Mouse (Mus musculus) left cerebral cortex, postnatal 10 days (tissue): ENCODE measurements around the gene Rad51b. TPM values are rescaled to one million over a fixed set of nuclear protein-coding genes. Genes with fewer than 3 reads are reported as not detected.

ENCODE experiments used
- DNase-seq, 2 experiments: peaks; one replicate each; pipeline ENCODE4 v3.0.0; 2021 to 2022; ENCODE audit warnings: low spot score in 2 of 2, mixed read lengths in 1 of 2; ENCODE audit errors: extremely low spot score in 1 of 2
- intact Hi-C: fragments of 180-260 bp; cut with DNase I; formaldehyde crosslinking; loops from one replicate; pipeline ENCODE4 v1.15.1; 2025
- total RNA-seq, 2 experiments: library from RNA; stranded (reverse); gene quantifications; 2 replicates each; pipeline ENCODE4 v1.2.3; 2021

Rad51b gene
- total RNA-seq, 2 experiments from 2014 or later, result 0.43 to 0.71 TPM

DNA sequence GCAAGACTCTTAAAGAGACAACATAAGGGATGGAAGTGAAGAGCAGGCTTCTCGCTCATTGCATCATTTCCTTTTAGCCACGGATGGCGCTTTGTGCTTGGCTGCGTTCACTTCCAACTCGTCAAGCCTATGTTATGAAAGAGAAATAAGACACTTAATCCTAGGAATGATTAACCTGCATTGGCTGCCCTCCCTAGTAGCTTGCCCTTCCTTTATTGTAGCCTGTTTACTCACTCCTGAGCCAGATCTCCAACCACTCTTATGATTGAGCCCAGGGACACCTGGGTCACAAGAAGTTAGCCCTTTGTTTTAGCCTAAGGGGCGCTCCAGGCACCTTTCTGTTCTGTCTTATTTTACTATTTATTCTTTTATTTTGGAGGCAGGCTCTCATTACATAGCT is 244.5 kb downstream of the Rad51b start:
- intact Hi-C loops, result no loop called here
- no peak for DNase-seq

DNA sequence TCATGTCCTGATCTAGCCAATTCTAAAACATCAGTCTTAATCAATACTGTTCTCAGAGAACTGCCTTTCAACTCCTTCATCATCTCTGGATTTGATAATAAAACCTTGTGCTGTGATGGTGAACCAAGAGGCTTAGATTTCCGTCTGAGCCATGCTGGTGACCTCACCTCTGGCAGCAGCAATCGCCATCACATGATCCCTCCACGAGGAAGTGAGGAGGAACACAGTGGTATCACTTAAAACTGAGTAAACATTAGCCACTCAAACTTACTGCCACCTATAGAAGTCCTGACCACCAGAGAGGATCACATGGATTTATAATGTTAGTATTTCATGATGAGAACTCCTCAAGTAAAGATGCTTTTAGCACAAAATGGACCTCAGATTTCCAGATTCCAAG is 248.0 kb downstream of the Rad51b start:
- intact Hi-C loops, result no loop called here
- DNase-seq, result no peak

DNA sequence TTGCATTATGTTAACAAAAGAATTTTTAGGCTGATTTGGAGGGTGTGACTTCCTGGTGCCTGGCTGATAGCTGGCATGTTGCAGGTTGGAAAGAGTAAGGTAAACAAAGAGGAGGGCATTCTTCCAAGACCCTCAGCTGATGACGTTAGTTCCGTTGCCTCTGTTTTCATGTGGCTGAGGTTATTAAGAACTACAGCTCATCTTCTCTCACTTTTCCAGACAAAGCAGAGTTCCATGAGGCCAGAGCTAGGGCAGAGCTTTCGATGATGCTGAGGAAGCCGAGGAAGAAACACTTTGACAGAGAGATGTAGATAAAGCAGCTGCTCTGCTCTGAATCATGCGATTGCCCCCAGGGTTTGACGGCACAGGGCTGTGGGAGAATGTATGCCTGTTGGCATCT is 250.5 kb downstream of the Rad51b start:
- DNase-seq, result no peak
- intact Hi-C loops, result no loop called here

DNA sequence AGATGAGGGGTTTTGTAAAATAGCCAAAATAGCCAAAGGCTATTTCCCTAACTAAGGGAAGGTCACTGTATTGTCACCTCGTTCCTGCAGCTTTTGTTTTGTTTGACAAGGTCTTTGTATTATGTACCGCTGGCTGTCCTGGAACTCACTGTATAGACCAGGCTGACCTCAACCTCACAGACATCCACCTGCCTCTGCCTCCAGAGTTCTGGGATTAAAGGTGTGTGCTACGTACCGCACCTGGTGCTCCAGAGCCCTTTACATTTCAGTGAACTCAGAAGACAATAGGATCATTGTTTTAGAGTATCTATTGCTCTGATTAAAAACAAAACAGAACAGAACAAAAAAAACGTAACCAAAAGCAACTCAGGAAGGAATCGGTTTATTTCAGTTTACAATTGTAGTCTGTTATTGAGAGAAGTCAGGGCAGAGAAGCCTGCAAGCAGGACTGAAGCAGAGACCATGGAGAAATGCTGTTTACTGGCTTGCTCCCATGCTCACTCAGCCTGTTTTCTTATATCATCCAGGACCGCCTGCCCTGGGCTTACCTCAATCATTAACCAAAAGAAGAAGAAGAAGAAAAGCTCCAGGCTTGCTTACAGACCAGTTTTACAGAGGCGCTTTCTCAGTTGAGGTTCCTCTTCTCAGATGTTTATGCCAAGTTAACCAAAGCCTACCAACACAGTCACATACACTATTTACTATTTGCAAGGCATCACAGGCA is 251.7 kb downstream of the Rad51b start:
- intact Hi-C loops, result no loop called here
- no peak for DNase-seq

DNA sequence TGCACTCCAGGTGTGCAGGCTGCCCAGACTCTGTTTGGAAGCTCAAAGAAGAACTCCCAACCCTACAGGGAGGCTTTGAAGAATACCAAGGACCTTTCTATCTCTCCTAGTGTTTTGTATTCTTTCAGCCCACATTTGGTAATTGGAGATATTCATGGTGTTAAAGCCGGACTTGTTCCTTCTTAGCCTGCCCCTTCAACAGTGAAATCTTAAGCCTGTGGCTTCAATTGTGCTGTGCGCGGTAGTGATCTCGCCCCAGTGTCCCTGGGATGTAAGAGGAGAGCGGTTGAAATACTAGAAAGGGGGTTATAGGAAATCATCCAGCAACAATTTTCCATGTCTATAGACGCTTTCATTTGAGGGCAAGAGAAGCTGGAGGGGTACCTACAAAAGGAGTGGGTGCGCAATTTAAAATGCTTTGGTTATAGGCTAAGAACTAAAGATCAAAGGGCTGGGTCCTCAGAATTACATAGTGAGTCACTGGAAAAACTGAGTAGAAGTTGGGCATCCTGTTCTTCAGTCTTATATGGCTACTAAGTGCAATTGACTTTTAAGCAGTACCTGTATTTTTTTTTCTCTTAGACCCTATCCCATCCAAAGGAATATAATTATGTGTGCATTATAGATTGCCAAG is 253.1 kb downstream of the Rad51b start:
- no peak for DNase-seq
- intact Hi-C loops, result no loop called here

DNA sequence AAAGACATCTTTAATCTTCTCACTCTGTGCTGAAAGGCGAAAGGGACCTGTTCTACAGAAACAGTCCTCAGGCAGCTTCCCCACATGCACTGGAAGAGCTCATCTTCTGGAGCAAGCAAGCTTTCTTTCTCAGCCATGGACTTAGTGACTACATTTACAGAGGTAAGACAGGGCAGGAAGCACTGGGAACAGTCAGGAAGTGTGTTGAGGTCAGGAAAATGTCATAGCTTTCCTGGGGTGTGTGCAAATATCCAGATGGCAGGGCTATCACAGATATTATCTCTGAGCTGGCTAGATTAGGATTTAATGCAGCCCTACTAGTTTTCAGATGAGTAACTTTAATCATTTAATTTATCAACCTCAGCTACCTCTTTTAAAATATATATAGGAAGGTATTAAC is 254.2 kb downstream of the Rad51b start:
- intact Hi-C loops, result no loop called here
- DNase-seq, result no peak

DNA sequence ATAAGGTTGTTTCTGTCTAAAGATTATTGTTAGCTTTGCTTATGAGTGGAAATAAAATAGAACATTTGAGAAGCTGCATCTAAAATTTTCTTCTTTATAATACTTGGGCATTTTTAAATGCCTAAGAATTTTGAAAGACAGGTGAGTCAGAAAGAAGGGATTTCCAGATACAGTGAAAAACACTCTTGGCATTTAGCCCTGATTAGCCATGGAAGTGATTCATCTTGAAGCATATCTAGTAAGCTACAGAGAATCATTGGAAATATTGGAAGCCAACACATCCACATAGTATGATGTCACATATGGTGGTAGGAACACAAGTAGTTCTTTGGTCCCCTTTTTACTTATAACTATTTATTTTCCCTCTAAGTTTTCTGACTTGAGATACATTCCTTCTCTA is 256.0 kb downstream of the Rad51b start:
- intact Hi-C loops, result no loop called here
- no peak for DNase-seq

DNA sequence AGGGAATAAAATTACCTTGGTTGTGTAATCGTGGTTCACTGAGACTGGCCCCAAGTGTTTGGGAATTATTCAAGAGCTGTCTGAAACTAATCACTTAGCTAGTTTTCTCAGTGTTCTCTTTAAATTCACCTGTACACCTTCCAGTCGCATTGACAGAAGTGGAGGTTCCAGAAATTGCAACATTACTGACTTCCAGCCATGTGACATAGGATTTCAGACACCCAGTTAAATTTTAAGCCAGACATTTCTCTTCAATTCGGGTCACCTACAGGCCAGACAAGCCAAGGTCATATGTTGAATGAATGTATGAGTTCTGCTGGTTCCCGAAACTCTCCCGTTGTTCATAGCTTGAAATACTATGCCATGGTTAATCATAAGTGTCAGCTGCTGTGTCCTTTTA is 260.8 kb downstream of the Rad51b start:
- intact Hi-C loops, result no loop called here
- DNase-seq, result no peak

DNA sequence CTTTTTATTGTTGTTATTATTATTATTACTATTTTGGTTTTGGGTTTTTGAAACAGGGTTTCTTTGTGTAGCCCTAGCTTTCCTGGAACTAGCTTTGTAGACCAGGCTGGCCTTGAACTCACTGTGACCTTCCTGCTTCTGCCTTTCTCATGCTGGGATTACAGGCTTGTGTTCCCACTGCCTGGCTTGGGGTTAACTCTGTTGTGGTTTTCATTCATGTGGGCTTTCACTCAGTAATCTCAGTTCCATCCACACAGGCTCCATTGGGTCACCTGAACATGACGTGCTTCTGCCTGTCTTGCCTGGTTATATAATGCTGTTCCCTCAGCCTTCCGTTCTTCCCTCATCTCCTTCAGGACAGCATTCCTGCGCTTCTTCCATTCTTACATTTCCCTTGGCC is 261.6 kb downstream of the Rad51b start:
- intact Hi-C loops, result no loop called here
- DNase-seq, result no peak

DNA sequence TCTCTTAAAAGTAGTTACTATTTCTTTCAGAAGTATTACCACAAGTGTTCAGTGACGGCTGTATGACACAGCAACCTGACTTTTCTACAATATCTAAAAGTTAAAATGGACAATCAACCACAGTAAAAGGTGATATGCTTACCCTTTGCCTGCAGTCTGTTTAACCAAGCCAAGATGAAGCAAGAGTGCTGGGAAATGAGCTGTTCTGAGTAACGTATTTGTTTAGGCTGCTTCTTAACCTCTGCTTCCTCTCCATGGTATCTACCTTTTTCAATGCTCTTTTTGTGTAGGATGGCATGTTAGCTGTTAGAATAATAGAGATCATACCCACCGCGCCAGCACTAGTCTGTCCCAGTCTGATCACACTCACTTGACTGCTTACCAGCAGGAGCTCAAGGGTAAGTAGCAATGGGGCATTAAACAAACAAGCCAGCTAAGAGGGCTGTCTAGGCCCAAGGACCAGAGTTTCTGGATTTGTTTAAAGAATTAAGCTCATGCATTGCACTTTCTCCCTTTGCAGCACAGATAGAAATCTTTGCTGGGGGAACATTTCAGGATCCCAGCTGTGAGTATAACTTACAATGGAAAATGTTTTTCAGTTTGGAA is 262.4 kb downstream of the Rad51b start:
- DNase-seq, result no peak
- intact Hi-C loops, result no loop called here

DNA sequence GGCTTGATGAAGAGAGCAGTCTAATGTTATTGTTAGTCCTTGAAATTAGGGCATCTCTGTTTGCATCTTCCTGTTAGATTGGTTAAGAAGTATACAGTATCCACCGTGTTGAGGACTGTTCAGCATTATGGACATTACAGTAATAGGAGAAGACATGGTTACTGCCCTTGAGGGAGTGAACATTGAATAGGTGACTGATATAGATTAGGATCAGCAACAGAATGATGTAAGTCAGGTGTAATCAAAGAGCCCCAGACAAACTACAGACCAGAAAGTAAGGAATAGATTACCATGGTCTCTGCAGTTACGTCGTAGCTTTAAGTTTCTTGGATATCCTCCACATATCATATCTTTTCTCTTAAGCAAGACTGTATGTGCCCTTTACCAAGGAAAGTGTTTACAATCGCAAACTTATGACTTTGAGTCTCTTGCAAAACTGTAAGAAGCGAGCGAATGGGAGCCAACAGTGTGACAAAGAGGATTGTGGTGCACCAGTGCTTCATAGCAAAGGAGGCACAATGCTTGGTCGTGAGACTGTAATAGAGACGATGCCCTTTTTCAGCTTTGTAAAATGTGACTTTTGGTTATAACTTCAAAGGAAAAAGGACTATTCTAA is 263.1 kb downstream of the Rad51b start:
- no peak for DNase-seq
- intact Hi-C loops, result no loop called here

DNA sequence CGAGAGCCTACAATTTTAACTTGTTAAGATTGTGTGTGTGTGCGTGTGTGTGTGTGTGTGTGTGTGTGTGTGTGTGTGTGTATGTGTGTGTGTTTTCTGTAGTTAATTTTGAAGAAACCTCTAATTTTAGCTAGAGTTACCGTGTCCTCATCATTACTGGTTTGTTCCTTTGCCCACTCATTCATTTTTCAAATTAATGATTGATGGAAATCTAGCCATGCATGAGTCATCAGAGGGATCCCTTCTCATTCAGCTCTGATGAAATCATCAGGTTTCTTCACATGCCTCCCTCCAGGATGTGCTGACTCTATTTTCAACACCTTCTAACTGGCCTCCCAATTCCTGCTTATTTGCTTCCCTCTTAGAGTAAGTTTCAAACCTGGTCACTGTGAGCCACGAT is 263.8 kb downstream of the Rad51b start:
- intact Hi-C loops, result no loop called here
- no peak for DNase-seq

DNA sequence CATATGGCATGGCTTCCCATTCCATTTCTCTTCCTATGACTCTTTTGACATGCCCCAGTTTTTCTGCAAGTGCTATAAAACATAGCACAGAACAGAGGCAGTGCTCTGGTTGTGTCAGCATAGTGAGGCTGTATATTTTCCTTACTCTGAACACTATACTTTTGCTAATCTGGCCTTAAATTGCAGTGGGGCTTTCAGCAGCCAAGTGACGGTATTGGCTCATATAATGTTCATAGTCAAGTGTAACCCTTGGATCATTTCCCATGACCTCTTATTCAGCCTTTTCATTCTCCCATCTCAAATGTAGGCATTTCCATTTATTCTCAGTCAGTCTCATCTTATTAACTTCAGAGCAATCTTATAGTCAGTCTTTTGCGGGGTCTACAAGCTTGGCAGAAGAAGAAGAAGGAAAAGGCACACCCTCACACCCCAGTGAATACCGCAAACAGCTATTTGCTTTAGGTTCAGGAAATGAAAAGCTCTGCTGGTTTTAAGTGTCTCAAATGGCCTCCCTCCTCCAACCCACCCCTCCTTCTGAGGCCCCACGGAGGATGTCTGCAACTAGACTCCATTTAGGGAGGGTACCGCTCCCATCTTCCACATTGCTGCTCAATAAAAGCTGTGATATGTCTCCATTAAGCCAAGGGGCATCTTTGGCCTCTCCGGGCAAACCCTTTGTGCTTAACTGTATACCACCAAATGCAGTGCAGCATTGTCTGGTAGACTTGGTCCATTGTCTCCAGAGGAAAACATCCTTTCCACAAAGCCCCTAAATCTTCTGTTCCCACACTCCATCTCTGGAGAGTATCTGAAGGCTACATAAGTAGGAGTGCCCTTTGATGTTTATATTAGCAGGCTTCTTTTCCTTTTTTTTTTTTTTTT is 277.3 kb downstream of the Rad51b start:
- DNase-seq, result no peak
- intact Hi-C loops, result no loop called here

DNA sequence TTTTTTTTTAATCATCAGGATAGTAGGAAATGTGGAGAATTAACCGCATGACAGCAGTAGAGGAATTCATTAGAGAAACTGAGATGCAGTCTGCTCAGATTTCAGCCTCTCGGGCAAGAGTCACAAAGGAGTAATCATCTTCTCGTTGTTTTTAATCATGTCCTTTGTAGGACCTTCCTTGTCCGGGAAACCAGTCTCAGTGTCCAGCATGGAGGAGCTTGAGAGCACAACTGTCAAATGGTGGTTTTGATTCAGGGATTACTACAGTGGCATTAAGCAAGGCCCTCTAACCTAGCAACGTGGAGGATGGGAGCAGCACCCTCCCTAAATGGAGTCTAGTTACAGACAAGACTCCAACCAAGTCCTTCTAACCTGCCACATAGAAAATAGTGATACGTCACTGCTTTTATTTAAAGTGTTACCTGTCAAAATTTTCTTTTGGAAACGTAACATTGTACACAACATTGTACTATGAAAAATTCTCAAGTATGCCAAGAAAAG is 278.0 kb downstream of the Rad51b start:
- intact Hi-C loops, result no loop called here
- no peak for DNase-seq

DNA sequence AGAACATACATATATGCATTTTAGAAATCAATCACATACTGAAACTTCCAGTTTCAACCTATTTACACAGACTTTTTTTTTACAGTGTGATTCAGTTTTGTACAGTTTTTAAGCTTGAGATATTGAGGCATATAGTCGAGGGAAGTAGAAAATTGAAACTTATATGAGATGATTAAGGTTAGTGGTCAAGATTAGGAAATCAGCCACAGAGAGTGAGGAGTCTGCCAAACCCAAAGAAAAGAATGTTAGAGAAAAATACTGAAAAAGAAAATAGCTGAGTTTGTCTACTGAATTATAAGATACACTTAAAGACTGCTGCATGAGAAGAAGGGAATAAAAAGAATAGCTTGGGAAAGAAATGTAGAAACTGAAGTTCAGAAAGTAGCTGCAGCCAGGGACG is 280.4 kb downstream of the Rad51b start:
- intact Hi-C loops, result no loop called here
- DNase-seq, result no peak

DNA sequence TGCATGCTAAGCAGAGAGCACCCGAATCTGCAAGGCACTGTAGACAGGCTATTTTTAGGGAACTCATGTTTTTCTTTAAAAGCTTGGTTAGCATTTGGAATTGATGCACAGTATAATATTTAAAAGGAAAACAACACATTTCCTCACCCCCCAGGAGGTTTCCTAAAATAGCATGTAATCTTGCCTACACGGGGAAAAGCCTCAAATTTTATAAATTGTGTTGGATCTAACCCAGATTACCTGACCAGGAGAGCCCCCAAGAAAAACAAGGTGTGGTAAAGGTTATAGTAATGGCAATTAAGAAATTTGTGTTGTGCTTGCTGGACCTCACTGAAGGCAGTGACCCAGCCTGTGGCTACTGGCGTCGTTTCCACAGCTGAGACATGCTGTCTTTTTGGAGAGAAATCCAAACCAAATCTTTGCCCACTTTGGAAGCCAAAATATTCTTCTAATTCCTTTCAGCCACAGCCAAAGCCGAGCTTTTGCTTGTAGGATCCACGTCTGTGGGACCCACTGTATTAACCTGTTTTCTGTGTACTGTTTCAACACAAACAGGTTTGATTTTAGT is 282.0 kb downstream of the Rad51b start:
- DNase-seq, result no peak
- intact Hi-C loops, result no loop called here

DNA sequence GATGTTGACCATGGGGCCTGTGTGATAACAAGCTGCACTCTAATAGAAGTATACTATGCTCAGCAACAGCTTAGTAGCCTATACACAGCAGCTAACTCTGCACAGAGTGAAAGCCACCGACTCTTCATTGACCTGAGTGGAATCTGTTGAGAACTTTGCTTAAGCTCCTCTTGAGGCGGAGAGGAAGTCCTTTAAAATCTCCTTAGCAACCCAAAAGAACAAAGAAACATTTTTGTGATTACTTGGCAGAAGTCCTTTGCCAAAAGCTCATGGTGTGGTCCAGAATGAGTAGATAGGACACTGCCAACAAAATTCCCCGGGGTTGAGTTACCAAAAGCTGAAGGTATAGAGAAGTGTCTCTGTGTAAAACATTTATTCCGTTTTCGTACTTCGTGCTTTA is 282.8 kb downstream of the Rad51b start:
- DNase-seq, result no peak
- intact Hi-C loops, result no loop called here

DNA sequence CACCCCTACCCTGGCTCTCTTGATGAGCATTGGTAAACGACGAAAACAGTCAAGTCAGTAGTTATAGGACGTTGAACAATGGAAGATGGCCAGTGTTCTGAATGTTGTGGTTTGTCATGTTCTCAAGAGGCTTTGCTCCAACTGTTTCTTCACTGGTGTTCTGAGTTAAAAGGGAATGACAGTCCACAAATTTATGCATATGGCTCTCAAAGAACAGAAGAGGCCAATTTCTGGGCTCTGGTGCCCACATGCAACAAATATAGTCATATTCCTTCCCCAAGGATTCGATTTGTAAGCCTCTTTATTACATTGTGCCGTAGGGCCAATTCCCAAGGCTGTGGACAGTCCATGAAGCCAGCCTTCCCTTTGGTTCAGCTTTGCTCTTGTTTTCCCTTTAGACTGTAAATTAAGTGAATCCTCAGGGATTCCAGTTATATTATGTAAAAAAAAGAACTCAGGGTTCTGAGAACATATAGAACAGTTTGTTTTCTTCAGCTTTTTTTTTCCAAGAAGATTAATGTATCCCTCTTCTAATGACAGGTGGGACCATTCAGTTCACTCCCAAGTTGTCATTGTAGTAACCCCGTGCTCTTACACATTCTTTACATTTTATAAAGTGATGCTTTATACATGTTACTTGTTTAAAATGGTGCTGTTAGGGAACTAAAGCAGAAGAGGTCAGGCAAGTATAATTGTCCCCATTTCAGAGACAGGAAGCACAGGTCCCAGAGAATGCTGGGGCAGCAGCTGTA is 287.6 kb downstream of the Rad51b start:
- intact Hi-C loops, result no loop called here
- DNase-seq, result no peak
